Mouse (Mus musculus): Measurements from ENCODE around the gene Slc39a1.
A peak's percentile ranks its signal among the peaks of the same experiment; 100 is the strongest.
"Not testable (repeated sequence)": the region's sequence is repeated elsewhere in the genome, so short reads cannot be mapped to it uniquely, and the experiment has no call there.

The Slc39a1 gene

GRCm38 (mm10) chr3:90265932-90266741, 18.2 kb downstream of the Slc39a1 start:
- peak; percentile 27 for DNase-seq (ENCODE audit: extremely low spot score)

GRCm38 (mm10) chr3:90266901-90267775, 19.2 kb downstream of the Slc39a1 start:
- DNase-seq (ENCODE audit: extremely low spot score): no peak

GRCm38 (mm10) chr3:90268190-90268589, 20.2 kb downstream of the Slc39a1 start:
- no peak for DNase-seq (ENCODE audit: extremely low spot score)

DNA sequence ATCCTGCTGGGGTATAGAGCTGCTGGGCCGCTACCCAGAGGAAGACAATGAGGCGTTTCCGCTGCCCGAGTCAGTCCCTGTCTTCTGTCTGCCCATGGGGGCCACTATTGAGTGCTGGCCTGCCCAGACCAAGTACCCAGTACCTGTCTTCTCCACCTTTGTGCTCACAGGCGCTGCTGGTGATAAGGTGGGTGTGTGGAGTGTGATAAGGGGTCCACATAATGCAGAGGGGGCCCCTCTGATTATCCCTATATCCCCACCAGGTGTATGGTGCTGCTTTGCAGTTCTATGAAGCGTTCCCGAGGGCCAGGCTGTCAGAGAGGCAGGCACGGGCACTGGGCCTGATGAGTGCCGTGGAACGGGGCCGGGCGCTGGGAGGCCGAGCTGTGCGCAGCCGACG, 21.0 kb downstream of the Slc39a1 start:
- no peak for DNase-seq (ENCODE audit: extremely low spot score)

- no peak for DNase-seq (ENCODE audit: extremely low spot score)
Measured at GRCm38 (mm10) chr3:90270784-90271183, 22.8 kb downstream of the Slc39a1 start.

GRCm38 (mm10) chr3:90272170-90272569, 24.2 kb downstream of the Slc39a1 start:
- DNase-seq (ENCODE audit: extremely low spot score): no peak

DNA sequence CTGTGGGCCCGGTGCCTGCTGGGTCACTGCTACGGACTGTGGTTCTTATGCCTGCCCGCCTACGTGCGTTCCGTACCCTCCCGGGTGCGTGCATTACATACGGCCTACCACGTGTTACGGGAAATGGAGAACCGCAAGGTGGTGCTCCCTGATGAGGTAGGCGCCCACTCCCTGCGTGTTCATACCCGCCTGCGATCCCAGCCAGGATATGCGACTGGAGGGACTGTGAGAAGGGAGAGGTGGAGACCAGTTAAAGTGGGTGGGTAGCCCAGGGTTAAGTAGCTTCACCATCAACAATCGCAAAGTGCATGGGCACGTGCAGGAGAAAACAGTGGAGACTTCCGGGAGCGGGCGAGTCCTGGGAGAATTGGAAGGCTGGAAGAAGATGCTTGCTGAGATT, 25.9 kb downstream of the Slc39a1 start:
- no peak for DNase-seq (ENCODE audit: extremely low spot score)

DNA sequence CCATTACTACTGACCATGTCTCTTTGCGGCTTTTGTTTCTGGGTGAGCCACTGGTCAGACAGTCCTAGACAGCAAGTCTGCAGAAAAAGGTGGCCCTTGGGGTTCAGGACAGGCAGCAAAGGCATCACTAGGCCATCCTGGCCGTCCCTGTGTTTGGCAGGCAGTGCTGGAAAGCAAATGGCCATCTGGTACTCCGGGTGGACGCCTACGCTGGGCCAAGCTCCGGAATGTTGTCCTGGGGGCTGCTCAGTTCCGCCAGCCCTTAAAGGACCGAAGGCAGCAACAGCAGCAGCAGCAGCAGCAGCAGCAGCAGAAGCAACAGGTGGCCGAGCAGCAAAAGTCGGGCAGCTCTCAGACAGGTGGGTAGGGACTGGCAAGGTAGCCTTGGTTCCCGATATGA, 27.3 kb downstream of the Slc39a1 start:
- no peak for DNase-seq (ENCODE audit: extremely low spot score)

DNA sequence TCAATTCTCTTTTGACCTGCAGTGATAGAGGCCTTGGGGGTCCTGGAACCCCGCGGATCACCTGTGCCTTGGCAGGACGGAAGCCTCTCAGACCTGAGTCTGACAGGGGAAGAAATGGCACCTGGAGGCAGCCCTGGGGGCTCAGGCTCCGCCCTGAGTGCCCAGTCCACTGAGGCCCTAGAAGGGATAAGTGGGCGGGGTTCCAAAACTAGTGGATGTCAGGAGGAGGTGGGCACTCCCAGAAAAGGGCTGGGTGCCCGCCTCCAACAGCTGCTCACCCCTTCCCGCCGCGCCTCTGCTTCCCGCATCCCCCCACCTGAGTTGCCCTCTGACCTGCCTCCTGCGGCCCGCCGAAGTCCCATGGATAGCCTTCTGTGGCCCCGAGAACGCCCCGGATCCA, 28.9 kb downstream of the Slc39a1 start:
- DNase-seq (ENCODE audit: extremely low spot score): no peak

DNA sequence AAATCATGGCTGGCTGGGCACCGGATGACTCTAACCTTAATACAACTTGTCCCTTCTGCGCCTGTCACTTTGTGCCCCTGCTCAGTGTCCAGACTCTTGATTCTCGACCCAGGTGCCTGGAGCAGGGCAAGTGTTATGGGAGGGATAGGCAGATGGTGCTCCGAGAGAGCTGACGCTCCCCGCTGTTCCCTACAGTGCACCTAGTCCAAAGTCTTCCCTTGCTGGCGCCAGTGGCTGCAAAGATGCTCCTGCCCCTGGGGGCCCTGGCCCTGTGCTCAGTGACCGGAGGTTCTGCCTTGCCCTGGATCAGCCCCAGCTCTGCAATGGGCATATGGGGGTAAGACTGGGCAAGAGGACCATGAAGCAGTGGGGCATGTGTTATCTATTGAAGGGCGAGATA, 29.8 kb downstream of the Slc39a1 start:
- no peak for DNase-seq (ENCODE audit: extremely low spot score)

- no peak for DNase-seq (ENCODE audit: extremely low spot score)
Measured at GRCm38 (mm10) chr3:90278211-90278610, 30.2 kb downstream of the Slc39a1 start.

DNA sequence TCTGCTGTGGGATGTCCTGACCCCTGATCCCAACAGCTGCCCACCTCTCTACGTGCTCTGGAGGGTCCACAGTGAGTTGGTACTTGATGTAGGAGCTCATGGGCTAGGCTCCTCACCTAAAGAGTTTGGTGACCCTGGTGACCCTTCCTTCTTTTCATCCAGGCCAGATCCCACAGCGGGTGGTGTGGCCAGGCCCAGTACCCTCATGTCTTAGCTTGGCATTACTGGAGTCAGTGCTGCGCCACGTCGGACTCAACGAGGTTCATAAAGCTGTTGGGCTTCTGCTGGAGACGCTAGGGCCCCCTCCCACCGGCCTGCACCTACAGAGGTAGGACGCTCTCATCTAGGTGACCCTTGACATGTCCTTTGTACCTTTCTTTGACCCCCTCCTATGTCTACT, 31.2 kb downstream of the Slc39a1 start:
- no peak for DNase-seq (ENCODE audit: extremely low spot score)

DNA sequence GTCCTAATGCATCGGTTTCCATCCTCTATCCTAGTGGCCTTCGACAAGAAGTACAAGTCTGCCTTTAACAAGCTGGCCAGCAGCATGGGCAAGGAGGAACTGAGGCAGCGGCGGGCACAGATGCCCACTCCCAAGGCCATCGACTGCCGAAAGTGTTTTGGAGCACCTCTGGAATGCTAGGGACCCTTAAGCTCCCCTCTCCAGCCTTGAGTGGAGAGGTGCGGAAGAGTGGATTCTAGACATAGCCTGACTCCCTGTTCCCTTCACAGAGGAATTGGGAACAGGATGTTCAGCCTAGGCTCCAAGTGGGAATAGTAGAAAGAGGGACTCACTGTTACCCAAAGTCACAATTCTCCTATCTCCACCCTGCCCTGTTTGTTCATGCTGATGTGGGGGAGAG, 31.8 kb downstream of the Slc39a1 start:
- no peak for DNase-seq (ENCODE audit: extremely low spot score)

DNA sequence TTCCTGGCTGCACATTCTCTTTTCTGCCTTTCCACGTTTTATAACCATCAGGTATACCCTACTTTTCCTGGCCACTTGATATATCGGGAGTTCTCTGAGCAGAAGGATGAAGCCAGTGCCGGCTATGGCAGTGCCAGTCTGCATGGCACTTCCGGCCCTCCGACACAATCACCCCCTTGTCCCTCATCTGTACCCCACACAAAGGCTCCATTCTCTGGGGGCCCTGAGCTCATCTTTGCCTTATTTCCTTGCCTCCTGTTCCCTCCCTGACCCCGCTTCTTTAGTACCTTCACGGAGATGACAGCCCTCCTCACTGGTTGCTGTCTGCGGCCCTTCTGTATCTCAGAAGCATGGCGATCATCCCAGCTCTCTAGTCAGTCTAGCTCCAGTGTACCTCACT, 32.7 kb downstream of the Slc39a1 start:
- DNase-seq (ENCODE audit: extremely low spot score): no peak

GRCm38 (mm10) chr3:90284150-90284549, 36.2 kb downstream of the Slc39a1 start:
- no peak for DNase-seq (ENCODE audit: extremely low spot score)

DNA sequence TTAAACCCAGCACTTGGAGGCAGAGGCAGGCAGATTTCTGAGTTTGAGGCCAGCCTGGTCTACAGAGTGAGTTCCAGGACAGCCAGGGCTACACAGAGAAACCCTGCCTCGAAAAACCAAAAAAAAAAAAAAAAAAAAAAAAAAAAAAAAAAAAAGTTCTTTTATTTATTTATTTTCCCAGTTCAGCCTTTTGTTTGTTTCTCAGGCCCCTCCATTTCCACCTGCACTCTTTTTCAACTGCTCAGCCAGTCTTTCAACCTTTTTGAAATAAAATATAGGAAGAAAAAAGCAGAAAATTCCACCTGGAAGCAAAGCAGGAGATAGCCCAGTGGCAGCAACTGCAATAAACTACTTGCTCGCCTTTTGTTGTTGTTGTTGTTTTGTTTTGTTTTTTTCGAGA, 41.4 kb downstream of the Slc39a1 start:
- not testable (repeated sequence) for DNase-seq (ENCODE audit: extremely low spot score)

GRCm38 (mm10) chr3:90290602-90291001, 42.6 kb downstream of the Slc39a1 start:
- no peak for DNase-seq (ENCODE audit: extremely low spot score)

DNA sequence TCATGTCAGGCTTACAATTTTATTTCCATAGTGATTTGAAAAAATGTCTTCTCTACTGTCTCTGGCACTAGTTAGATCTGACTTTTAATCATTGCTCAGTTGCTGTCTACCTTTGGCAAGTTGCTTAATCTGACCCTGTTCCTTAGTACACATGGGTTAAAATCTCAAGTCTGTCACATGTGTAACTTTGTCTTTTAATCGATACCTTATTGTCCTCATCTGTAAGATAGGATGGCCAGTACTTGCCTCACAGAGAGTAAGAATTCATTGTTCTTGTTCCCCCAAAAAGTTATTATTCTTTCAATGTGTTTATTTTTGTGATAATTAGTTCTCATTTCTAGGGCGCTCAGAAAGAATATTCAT, 44.0 kb downstream of the Slc39a1 start:
- DNase-seq (ENCODE audit: extremely low spot score): no peak

DNA sequence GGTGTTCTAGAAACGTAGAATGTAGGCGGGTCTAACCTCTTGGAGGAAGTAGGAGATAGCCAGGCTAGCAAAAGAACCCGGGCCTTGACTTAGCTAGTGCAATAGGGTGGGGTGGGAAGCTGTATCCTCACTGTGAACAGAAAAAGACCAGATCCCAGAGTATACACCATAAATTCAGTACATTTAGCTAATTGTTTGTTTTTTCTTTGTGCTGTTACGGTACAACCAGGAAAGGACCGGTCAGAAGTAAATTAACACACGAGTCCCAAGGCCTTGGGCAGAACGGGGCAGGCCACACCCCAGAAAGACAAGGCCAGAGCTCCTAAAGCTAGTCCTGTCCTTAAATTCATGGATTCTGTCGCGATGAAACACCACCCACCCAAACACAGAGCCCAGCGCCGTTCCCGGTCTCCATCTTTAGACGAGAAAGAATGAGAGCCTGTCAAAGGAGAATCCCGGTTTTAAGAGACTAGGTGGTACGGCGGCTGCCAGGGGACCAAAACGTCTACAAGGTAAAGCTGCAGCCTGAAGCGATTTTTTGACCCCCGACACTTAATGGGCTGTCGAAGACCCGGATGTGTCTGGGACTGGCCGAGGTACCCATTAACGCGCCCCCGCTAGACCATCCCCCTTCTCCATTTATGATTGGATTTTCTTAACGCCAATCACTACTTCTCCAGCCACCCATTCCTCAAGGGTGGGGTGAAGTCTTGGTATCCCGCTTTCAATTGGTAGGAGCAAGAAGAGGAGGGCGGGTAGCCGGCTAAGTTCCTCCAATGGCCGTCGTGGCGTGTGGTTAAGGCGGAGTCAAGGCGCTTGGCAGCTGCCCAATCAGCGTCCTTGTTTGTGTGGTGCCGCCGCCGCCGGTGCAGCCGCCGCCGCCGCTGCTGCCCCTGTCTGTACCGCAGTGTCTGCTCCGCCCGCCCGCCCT, 44.6 kb downstream of the Slc39a1 start, which contains the start of gene Gatad2b:
TSS of gene Gatad2b (plus strand) at position 834 of the 931 bp plus-strand sequence.
- peak; percentile 100 for DNase-seq (ENCODE audit: extremely low spot score)

- peak; percentile 88 for DNase-seq (ENCODE audit: extremely low spot score)
Measured at GRCm38 (mm10) chr3:90293352-90294063, 45.5 kb downstream of the Slc39a1 start.

DNA sequence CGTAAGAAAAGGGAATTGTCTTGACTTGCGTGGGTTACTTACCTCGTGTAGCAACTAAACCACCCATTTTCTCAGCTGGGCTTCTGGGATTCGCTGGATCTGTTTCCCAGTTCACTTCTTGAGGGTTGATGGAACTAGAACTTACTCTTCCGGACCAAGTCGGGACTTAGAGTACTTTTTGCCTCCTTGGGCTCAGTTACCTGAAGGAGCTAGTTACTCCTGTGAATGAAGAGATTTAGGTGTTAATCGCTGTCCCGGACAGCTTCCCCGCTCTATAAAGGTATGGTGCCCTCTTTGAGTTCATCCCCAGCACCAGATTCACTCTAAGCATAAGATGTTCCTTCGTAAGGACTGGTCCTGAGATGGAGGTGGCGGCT, 46.1 kb downstream of the Slc39a1 start:
- DNase-seq (ENCODE audit: extremely low spot score): peak; percentile 14

Data from embryo, embryonic 9.5 days (tissue).